Mouse (Mus musculus) adrenal gland, postnatal 4 days (tissue): ENCODE results near the gene Pkd1. TPM values are rescaled to one million over a fixed set of nuclear protein-coding genes. Genes with fewer than 3 reads are reported as not detected.

Source experiments
- DNase-seq, 2 experiments: peaks; one replicate each; pipeline ENCODE4 v3.0.0; 2021 to 2022; ENCODE audit warnings: low spot score in 2 of 2, mixed read lengths in 2 of 2
- total RNA-seq, 2 experiments: library from RNA; stranded (reverse); gene quantifications; 2 replicates each; pipeline ENCODE4 v1.2.3; 2021

Gene Pkd1
- total RNA-seq, 2 experiments from 2014 or later: 67.8 to 70.9 TPM

DNA sequence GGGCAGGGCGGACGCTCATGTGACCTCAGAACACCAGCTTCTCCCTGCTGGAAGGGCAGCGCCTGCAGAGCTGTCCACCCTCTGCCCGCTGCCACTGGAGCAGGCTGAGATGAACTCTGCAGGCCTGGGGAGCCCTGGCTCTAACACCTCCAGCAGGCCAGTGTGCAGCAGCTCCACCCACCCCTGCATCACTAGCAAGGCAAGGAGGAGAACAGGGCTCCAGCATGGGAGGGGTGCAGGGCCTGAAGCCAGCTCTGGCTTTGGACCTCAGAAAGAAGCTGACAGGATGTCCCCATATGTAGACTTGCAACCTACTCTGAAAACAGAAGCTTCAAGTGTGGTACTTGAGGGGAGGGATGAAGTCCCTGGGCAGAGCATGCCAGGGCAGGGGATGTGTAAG lies 50.9 kb downstream of the Pkd1 start:
- no peak for DNase-seq

- DNase-seq: no peak
These were observed 54.3 kb downstream of the Pkd1 start for GRCm38 (mm10) chr17:24603961-24604360.

DNA sequence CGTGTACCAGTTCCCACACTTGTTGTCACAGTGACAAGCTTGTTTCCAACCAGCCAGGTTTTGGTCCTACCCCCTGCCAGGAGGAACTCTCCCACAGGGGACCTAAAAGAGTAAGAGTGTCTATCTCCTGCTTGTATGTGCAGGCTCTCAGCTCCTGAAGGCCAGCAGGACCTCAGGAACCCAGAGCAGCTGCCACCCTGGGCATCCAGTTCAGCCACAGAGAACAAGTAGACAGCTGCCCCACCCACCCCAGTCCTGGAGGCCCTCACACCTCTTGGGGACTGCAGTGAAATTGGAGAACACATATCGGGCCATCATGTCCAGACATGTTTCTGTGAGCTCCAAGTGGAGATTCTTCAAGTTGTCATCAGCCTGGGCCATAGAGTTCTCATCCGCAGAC lies 54.9 kb downstream of the Pkd1 start:
- no peak for DNase-seq

GRCm38 (mm10) chr17:24608370-24608769 lies 58.7 kb downstream of the Pkd1 start:
- no peak for DNase-seq

DNA sequence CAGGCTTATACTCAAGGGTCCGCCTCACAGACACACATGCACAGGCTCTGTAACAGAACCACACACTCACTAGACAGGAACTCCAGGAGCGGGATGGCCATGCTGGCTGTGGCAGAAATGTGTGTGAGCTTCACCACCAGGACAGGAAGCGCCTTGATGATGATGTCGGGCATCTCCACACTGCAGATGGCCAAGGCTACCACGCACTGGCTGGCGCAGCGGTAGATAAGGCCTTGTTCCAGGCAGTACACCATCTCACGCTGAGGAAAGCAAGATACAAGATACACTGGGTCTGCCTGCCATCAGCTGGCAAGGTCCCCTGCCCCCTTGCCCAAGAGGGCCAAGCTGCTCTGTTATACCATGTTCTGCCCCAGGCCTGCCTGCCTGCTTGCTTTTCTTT lies 59.2 kb downstream of the Pkd1 start:
- no peak for DNase-seq

- DNase-seq: no peak
These were observed 61.1 kb downstream of the Pkd1 start for GRCm38 (mm10) chr17:24610711-24611110.

DNA sequence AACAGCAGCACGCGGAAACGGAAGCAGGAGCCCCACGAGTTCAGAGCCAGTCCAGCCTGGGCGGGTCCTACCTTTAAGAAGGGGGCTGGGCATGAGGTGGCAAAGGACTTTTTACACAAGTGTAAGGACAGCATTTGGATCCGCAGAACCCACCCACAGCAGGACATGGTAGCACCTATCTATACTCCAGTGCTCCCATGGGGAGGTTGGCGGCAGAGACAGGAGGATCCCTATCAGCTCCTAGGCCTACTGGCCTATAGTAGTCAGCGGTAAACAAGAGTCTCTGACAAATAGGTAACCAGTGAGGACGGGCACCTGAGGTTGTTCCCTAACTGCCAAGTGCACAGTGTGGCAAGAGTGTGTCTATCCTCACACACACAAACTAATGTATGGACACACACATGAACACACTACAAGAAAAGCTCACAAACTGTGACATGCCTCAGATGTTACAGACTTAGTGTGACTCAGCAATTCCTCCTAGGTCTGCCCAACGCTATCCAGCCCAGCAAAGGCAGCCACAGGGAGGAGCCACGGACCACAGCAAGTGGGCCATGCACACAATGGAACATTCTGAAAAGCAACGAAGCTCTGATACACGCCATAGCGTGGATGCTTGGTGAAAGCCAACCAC lies 68.0 kb downstream of the Pkd1 start:
- no peak for DNase-seq

DNA sequence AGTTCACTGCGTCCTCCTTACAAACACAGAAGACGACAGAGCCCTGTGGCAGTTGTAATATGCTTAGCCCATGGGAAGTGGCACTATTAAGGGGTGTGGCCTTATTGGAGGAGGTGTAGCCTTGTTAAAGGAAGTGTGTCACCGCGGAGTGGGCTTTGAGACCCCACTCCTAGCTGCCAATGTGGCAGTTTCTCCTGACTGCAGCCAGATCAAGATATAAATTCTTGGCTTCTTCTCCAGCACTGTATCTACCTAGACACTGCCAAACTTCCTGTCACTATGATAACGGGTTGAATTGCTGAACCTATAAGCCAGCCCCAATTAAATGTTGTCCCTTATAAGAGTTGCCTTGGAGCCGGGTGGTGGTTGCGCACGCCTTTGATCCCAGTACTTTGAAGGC lies 75.8 kb downstream of the Pkd1 start:
- DNase-seq: no peak

DNA sequence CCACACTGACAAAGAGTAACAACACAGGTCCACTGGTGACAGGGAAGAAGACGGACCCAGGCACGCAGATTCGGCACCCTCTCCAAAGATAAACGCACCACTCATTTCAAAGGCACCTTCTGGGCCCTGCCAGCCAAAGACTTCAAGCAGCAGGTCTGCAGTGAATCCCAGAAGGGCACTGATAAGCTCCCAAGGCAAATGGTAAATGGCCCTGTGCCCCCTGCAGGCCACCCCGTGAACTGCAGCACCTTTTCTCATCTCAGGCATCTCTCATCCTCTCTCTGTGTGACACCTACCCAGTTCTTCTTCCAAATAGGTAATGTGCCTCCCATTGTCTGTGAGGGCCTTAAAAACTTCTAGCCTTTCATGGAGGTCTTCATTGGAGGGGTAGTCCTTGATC lies 79.0 kb downstream of the Pkd1 start:
- peak; percentile 50 to 65 for DNase-seq

DNA sequence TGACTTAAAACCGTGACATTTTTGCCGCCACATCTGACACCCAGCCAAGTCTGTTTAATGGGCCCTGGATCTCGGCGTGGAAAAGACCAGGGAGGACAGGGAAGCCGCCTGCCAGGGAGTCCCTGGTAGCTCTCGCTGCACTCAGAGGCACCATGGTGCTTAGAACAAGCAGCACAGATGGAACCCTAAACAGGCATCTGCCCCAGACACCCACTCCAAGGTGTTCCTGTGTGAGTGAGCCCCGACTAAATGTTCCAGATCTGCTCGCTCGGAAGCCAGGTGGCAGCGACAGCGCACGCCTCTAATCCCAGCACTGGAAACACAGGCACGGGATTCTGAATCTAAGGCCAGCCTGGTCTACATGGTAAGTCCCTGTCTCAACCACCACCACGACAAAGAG lies 80.4 kb downstream of the Pkd1 start:
- no peak for DNase-seq

GRCm38 (mm10) chr17:24632167-24632812 lies 82.7 kb downstream of the Pkd1 start, which contains the start of the genes Tsc2 and Nthl1:
Tsc2 (minus strand) TSS chr17:24632630.
Nthl1 (plus strand) TSS chr17:24632680.
- peak; percentile 60 to 72 for DNase-seq

DNA sequence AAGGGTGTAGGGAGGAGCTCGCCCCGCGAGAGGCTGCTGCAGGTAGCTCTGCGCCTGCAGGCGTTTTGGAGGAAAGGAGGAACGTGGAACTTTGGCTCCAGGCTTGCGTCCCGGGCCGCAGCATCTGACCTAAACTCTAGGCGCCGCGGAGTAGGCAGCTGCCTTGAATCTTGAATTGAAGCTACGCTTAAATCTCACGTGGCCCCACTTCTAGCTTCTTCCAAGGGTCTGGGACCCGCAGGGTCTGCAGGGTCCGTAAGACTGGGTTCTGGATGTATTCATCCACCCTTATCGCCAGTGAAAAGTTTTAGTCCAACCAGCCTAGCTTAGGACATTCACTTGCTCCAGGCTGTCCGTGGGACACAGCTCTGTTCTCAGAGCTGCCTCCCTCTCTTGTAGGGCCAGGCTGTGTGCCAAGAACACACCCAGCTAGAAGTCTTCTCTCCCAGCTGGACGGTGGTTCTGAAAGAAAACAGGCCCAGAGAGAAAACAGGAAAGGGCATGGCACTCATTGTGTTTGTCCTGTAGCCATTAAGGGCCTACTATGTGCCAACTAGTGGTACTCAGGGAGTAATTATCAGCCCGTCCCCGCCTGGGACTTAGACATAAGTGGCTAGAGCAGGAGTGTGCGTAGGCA lies 83.3 kb downstream of the Pkd1 start:
- no peak for DNase-seq

DNA sequence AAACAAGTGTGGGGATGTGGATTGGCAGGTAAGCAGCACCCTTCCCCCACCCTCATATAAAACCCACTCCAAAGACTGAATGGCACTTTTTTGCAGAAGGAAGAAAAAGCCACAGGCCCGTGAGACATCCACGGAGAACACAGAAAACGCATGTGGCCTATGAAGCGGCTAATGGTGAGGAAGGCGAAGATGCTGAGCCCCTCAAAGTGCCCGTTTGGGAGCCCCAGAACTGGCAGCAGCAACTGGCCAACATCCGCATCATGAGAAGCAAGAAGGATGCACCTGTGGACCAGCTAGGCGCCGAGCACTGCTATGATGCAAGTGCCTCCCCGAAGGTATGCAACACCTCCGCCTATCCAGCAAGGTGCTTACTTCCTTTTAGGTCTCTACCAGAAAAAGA lies 84.2 kb downstream of the Pkd1 start:
- DNase-seq: no peak

- no peak for DNase-seq
These were observed 85.4 kb downstream of the Pkd1 start for GRCm38 (mm10) chr17:24635024-24635423.

- no peak for DNase-seq
These were observed 86.1 kb downstream of the Pkd1 start for GRCm38 (mm10) chr17:24635694-24636093.

DNA sequence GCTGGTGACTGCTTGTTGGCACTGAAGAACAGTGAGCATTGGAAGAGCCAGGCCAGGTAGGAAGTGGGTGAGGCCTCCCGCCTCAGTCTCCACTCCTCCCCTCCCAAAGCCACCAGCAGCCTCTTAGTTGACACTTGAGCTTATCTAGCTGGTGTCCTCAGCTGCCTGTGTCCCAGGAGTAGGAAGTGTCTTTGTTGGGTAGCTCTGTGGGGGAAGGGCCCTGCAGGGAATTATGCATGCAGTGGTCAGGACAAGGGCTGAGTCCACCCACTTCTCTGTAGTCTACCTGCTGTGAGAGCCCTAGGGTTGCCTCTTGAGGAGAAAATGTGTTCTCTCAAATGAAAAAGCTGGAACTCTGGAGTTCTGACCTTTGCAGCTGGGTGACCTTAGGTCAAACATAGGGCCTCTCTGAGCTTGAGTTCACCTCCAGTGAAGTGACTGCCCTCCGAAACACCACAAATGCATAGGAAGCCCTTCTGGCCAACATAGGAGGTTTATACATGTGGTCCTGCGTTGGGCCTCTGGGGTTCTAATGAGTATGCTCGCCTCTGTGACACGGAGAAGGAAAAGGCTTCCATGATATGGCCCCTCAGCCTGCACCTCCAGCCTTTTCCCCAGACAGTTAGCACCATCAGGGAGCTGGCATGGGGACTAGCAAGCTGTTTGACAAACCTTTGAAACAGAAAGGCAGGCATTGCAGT lies 87.3 kb downstream of the Pkd1 start:
- DNase-seq: no peak

DNA sequence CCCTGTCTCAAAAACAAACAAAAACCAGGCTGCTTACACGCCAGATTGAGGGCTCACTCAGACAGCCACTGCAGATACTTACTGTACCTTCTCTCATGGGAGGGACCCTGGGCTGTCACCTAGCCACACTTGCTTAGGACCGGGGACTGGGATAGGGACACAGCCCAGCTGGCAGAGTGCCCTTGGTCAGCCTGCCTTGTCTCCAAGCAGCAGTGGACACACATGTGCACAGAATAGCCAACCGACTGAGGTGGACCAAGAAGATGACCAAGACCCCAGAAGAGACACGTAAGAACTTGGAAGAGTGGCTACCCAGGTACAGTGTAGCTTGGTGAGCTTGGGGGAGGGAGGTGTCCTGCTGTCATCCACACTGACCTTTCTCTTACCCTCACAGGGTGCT lies 88.6 kb downstream of the Pkd1 start:
- no peak for DNase-seq

GRCm38 (mm10) chr17:24638840-24639239 lies 89.2 kb downstream of the Pkd1 start:
- no peak for DNase-seq

- no peak for DNase-seq
These were observed 89.9 kb downstream of the Pkd1 start for GRCm38 (mm10) chr17:24639571-24639988.

GRCm38 (mm10) chr17:24640119-24640518 lies 90.5 kb downstream of the Pkd1 start:
- no peak for DNase-seq

GRCm38 (mm10) chr17:24640581-24640980 lies 90.9 kb downstream of the Pkd1 start:
- DNase-seq: no peak

GRCm38 (mm10) chr17:24641944-24642343 lies 92.3 kb downstream of the Pkd1 start:
- DNase-seq: no peak
